Mouse (Mus musculus) erythroblast, embryonic 14.5 days (primary cell): ENCODE results near the gene Tedc1. TPM values are rescaled to one million over a fixed set of nuclear protein-coding genes. Genes with fewer than 3 reads are reported as not detected.

ENCODE experiments used
- H3K27me3 ChIP-seq: 2 replicates; pipeline ENCODE4 v1.6.1; 2012; ENCODE audit warnings: inconsistent platforms; ENCODE audit not compliant: control insufficient read depth
- H3K36me3 ChIP-seq: 2 replicates; pipeline ENCODE4 v1.6.1; 2012; ENCODE audit warnings: mild to moderate bottlenecking, inconsistent platforms; ENCODE audit not compliant: control insufficient read depth
- H3K4me1 ChIP-seq: 2 replicates; pipeline ENCODE4 v1.6.1; 2012; ENCODE audit warnings: inconsistent platforms; ENCODE audit not compliant: control insufficient read depth
- H3K4me3 ChIP-seq: replicated peaks from 2 replicates; pipeline ENCODE3; 2012; ENCODE audit warnings: moderate library complexity, mild to moderate bottlenecking, inconsistent platforms
- H3K9me3 ChIP-seq: 2 replicates; pipeline ENCODE4 v1.6.1; 2012; ENCODE audit warnings: low read length, inconsistent platforms, mixed read lengths; ENCODE audit not compliant: control insufficient read depth
- GATA1 ChIP-seq: IDR thresholded peaks from 2 replicates; pipeline ENCODE4 v1.6.1; 2012; ENCODE audit warnings: low read length, inconsistent platforms, mixed read lengths
- TAL1 ChIP-seq: IDR thresholded peaks from 3 replicates; pipeline ENCODE4 v1.6.1; 2012; ENCODE audit warnings: low read length, inconsistent platforms, mixed read lengths
- polyA plus RNA-seq: library from polyadenylated mRNA; stranded (reverse); fragments of >175 nt; gene quantifications from 2 replicates; pipeline ENCODE4 v1.2.3, GENCODE M21; 2012

Gene Tedc1
- polyA plus RNA-seq, 1 experiment = 2.9 TPM

- Histone ChIP-seq H3K36me3 (peaks cover 55% of the 10 kb centered on the region), H3K27me3 (peaks cover 42% of the 10 kb centered on the region), H3K4me3 (no peak overlapping the region), H3K9me3 (no peaks in the 10 kb centered on the region), H3K4me1 (peaks cover 52% of the 10 kb centered on the region)
- TF ChIP-seq GATA1 = no peak
- TF ChIP-seq TAL1 = no peak
These were observed 17.9 kb upstream of the Tedc1 start for GRCm38 (mm10) chr12:113138291-113138690.

GRCm38 (mm10) chr12:113138901-113139864 lies 17.0 kb upstream of the Tedc1 start:
- Histone ChIP-seq H3K4me3 (peak overlapping the region; percentile 80), H3K4me1 (peaks cover 61% of the 10 kb centered on the region), H3K36me3 (peaks cover 55% of the 10 kb centered on the region), H3K9me3 (no peaks in the 10 kb centered on the region), H3K27me3 (peaks cover 50% of the 10 kb centered on the region)
- TF ChIP-seq GATA1 = no peak
- TF ChIP-seq TAL1 = no peak

GRCm38 (mm10) chr12:113139908-113140615 lies 16.2 kb upstream of the Tedc1 start, which contains the start of gene Crip2:
Gene Crip2, plus strand, starts transcription at chr12:113140236.
- peaks cover 55% of the 10 kb centered on the region for H3K36me3 ChIP-seq
- H3K27me3 ChIP-seq = peaks cover 51% of the 10 kb centered on the region
- TF ChIP-seq GATA1 = no peak
- no peak for TF ChIP-seq TAL1
- H3K9me3 ChIP-seq = no peaks in the 10 kb centered on the region
- peak within 1 kb of the TSS; percentile 80 for H3K4me3 ChIP-seq
- H3K4me1 ChIP-seq = peaks cover 62% of the 10 kb centered on the region

DNA sequence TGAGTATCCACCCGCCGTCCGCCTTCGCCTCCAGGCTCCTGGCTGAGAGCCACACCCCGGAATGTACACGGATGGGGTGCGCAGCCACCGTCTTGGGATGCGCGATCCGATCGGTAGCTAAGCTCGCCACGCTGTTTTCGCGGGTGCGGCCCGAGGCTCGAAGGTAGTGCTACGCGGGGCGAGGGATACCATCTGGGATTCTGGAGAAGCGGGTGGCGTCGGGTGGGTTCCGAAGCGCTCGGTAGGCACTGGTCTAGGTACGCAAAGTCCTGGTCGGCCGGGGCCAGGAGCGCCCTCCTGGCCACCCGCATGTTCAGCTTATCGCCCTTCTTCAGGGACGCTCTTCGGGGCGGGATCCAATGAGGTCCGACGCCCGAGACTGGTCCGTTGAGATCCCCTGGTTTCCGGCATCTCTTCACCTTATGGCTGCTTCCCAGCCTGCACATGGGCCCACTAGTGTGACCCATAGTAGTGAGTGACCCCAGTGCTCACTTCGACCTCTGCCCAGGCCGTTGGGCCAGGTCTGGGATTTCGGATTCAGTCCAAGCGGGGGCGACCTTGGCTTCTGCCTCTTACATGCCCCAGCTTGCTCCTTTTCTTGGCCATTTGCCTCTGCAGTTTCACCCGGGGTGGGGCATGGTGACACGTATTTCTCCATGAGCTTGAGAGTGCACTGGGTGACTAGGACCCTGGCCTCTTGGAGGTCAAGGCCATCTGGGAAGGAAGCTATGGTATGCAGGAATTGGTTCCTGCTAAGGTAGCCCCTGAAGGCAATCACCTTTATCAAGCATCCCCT lies 15.4 kb upstream of the Tedc1 start:
- Histone ChIP-seq H3K4me3 (peak overlapping the region; percentile 80), H3K27me3 (peaks cover 51% of the 10 kb centered on the region), H3K36me3 (peaks cover 54% of the 10 kb centered on the region), H3K9me3 (no peaks in the 10 kb centered on the region), H3K4me1 (peaks cover 64% of the 10 kb centered on the region)
- no peak; the same call in 2 of the 3 replicates for TF ChIP-seq TAL1
- 0 out of 2 replicates have a peak, but pooled peaks have one; percentile 31 for TF ChIP-seq GATA1

- Histone ChIP-seq H3K4me1 (peaks cover 72% of the 10 kb centered on the region), H3K27me3 (peaks cover 56% of the 10 kb centered on the region), H3K36me3 (peaks cover 46% of the 10 kb centered on the region), H3K9me3 (no peaks in the 10 kb centered on the region), H3K4me3 (peak overlapping the region; percentile 80)
- TF ChIP-seq TAL1 (no peak), GATA1 (no peak)
These were observed 14.7 kb upstream of the Tedc1 start for GRCm38 (mm10) chr12:113141531-113141973.

- Histone ChIP-seq H3K4me3 (peak overlapping the region; percentile 16), H3K36me3 (peaks cover 39% of the 10 kb centered on the region), H3K4me1 (peaks cover 79% of the 10 kb centered on the region), H3K9me3 (no peaks in the 10 kb centered on the region), H3K27me3 (peaks cover 63% of the 10 kb centered on the region)
- no peak for TF ChIP-seq GATA1
- TF ChIP-seq TAL1 = no peak
These were observed 13.9 kb upstream of the Tedc1 start for GRCm38 (mm10) chr12:113142021-113142975.

DNA sequence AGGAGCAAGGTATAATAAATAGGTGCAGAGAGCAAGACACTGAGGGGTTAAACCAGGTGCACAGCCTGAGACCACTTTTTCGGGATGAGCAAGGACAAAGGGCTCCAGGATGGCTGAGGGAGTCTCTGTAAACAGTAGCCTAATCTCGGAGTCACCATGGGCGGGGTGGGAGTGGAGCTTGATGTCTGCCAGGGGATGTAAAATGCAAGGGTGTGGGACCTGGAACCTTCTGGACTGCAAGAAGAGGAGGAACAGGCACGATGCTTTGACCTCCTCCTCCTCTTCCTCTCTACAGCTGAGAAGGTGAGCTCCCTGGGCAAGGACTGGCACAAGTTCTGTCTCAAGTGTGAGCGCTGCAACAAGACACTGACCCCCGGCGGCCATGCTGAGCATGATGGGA lies 13.1 kb upstream of the Tedc1 start:
- Histone ChIP-seq H3K36me3 (peaks cover 30% of the 10 kb centered on the region), H3K4me1 (peaks cover 81% of the 10 kb centered on the region), H3K9me3 (no peaks in the 10 kb centered on the region), H3K27me3 (peaks cover 70% of the 10 kb centered on the region), H3K4me3 (no peak overlapping the region)
- no peak for TF ChIP-seq GATA1
- TF ChIP-seq TAL1 = no peak
